Mouse (Mus musculus) erythroblast, embryonic 14.5 days (primary cell): ENCODE data around the gene Lrrc8a.

Experiments
- GATA1 ChIP-seq: IDR thresholded peaks from 2 replicates; pipeline ENCODE4 v1.6.1; 2012; ENCODE audit warnings: low read length, inconsistent platforms, mixed read lengths
- TAL1 ChIP-seq: IDR thresholded peaks from 3 replicates; pipeline ENCODE4 v1.6.1; 2012; ENCODE audit warnings: low read length, inconsistent platforms, mixed read lengths

DNA sequence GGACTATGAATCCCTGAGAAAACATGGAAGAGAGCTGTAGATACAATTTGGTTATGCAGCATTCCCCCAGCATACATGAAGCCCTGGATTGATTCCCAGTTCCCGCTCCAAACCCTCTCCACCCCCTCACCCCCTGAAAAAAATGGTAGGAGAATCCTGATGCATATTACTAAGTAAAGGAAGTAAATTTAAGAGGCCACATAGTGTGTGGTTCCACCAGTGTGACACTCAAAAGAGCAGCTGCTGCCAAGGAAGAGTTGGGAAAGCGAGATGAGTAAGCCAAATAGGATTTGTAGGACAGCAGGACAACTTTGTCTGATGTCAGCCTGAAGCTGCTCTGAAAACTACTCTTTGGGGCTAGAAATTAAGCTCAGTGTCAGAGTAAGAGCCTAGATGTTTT, 74.0 kb downstream of the Lrrc8a start:
- TF ChIP-seq TAL1 = no peak
- no peak for TF ChIP-seq GATA1
